Mouse (Mus musculus) gastrocnemius, postnatal 25 days (tissue): ENCODE measurements around the gene Taar4. TPM values are rescaled to one million over a fixed set of nuclear protein-coding genes. Genes with fewer than 3 reads are reported as not detected.

Experiments used
- DNase-seq: peaks from one replicate; pipeline ENCODE4 v3.0.0; 2022
- total RNA-seq, 2 experiments: library from RNA; stranded (reverse); gene quantifications; 1 replicate in 1 of 2; 2 replicates in 1 of 2; pipeline ENCODE4 v1.2.3; 2021

Gene Taar4
- total RNA-seq, 2 experiments from 2014 or later, result not detected

GRCm38 (mm10) chr10:24008143-24008542 lies 47.8 kb downstream of the Taar4 start:
- no peak for DNase-seq

Other genes with a start within 250 kb of the Taar4 start
- 100 to 1,000 TPM; 184 to 187 TPM for gene Rps12, start 173.2 kb upstream of the Taar4 start, total RNA-seq
- 1 to 10 TPM; 7.0 to 7.3 TPM for gene Slc18b1, start 163.5 kb upstream of the Taar4 start, total RNA-seq
- under 1 TPM in 1 of 2 experiments, not detected in 1; 0.56 TPM for gene Vnn3, start 109.0 kb upstream of the Taar4 start, total RNA-seq
- under 1 TPM in 1 of 2 experiments, not detected in 1; 0.78 TPM for gene Vnn1, start 65.8 kb upstream of the Taar4 start, total RNA-seq
- gene Taar1, start 40.1 kb upstream of the Taar4 start, total RNA-seq, result not detected
- not detected for gene Taar2, start 21.9 kb upstream of the Taar4 start, total RNA-seq
- not detected for gene Taar3, start 10.9 kb upstream of the Taar4 start, total RNA-seq
- gene Taar5, start 10.2 kb downstream of the Taar4 start, total RNA-seq, result not detected
- not detected for gene Taar6, start 25.2 kb downstream of the Taar4 start, total RNA-seq
- not detected for gene Taar7a, start 33.0 kb downstream of the Taar4 start, total RNA-seq
- gene Taar7b, start 39.4 kb downstream of the Taar4 start, total RNA-seq, result not detected
- not detected for gene Taar7d, start 66.7 kb downstream of the Taar4 start, total RNA-seq
- not detected for gene Taar7e, start 77.1 kb downstream of the Taar4 start, total RNA-seq
- gene Taar7f, start 89.0 kb downstream of the Taar4 start, total RNA-seq, result not detected
- not detected for gene Taar8a, start 116.0 kb downstream of the Taar4 start, total RNA-seq
- not detected for gene Taar8b, start 131.8 kb downstream of the Taar4 start, total RNA-seq
- not detected for gene Taar8c, start 141.4 kb downstream of the Taar4 start, total RNA-seq
- not detected for gene Taar9, start 149.0 kb downstream of the Taar4 start, total RNA-seq
- 10 to 100 TPM; 23.6 to 24.1 TPM for gene Stx7, start 188.8 kb downstream of the Taar4 start, total RNA-seq